Mouse (Mus musculus): Measurements from ENCODE around the gene Ces1f.

The Ces1f gene

DNA sequence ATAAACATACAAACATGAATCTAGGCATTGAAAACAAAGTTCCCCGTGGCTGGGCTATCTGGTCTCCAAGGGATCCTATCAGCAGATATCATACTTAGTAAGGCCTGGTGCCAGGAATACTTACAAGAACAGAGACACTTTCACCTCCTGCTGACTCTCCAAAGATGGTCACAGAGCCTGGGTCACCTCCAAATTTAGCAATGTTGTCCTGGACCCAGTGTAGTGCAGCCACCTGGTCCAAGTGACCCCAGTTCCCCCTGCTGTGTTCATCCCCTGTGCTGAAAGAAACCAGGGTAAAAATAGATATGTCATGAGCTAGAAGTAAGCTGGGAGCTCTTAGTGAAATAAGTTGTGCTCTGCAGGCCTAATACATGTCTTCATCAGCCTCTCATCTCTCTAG, 62.2 kb downstream of the Ces1f start:
- no peak for DNase-seq (ENCODE audit: extremely low read depth, insufficient read length, low spot score)

- no peak for DNase-seq (ENCODE audit: extremely low read depth, insufficient read length, low spot score)
Observed at GRCm38 (mm10) chr8:93211091-93211490, 68.5 kb downstream of the Ces1f start.

Measured in 3134 (cell line).